Mouse (Mus musculus) CD4-positive naive resting alpha-beta T cell, adult 76 days (primary cell): ENCODE results near the gene Fhl5. TPM values are rescaled to one million over a fixed set of nuclear protein-coding genes. Genes with fewer than 3 reads are reported as not detected.

Experiments used
- total RNA-seq: library from RNA; stranded (reverse); gene quantifications from one replicate; pipeline ENCODE4 v1.2.4, GENCODE M21; 2023

Gene Fhl5
- not detected for total RNA-seq

DNA sequence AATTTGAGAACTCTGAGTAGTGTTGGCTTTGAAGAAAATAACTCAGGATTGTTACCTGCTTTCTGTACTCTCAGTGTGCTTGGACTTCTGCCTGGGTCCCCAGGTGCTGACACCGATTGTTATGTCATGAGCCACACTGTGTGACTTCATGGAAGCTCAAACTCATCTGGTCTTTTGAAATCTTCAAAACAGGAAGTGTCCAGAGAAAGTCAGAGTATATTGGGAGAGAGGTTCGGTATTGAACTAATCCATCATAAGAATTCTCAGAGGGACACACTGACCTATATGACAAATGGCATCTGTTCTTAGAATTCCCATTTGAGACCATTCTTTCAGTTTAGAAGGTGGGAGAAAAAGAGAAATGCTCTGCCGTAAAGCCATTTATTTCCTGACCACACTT, at the start of gene Fhl5:
TSS of gene Fhl5 (minus strand) at position 101 of the 400 bp plus-strand sequence.

GRCm38 (mm10) chr4:25281671-25282038, 39.0 kb upstream of the Fhl5 start, which contains the start of gene Ufl1:
TSS of gene Ufl1 (minus strand) at chr4:25281821.

Other genes with a start within 250 kb of the Fhl5 start
- 28.0 TPM for gene Ufl1, start 38.9 kb upstream of the Fhl5 start, total RNA-seq